Mouse (Mus musculus) brain, embryonic 14.5 days (tissue): ENCODE results near the gene Prdm16.

ENCODE experiments used
- CTCF ChIP-seq: fragments of 200-500 bp; IDR thresholded peaks from 2 replicates; pipeline ENCODE4 v1.5.1; 2012; ENCODE audit warnings: inconsistent platforms, mild to moderate bottlenecking, moderate library complexity, borderline replicate concordance; ENCODE audit not compliant: insufficient read depth, insufficient read length; ENCODE audit errors: extremely low read depth
- POLR2A ChIP-seq: fragments of 200-500 bp; IDR thresholded peaks from 2 replicates; pipeline ENCODE4 v1.6.1; 2012; ENCODE audit warnings: mild to moderate bottlenecking, inconsistent platforms, borderline replicate concordance; ENCODE audit not compliant: poor library complexity, insufficient read depth, insufficient read length, severe bottlenecking; ENCODE audit errors: extremely low read depth

DNA sequence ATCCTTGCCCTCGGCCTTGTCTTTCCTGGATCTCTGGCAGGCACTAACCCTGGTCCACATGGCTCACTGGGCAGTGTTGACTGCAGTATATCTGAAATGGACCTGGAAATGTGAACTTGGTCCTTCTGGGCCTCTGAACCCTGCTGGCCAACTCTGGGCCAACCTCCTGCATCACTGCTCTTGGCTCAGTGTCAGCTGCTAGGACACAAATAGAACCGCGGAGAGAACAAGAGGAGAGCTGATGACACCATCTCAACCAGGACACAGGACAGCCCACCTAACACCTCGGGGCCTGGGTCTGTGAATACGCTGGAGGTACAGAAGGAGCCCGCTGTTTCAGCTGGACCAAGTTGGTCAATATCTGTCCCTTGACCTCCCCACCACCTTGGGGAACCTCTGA lies 73.5 kb downstream of the Prdm16 start:
- TF ChIP-seq CTCF: no peak
- no peak for TF ChIP-seq POLR2A
